Mouse (Mus musculus) embryonic facial prominence, embryonic 14.5 days (tissue): ENCODE data around the gene Zbtb45. TPM values are rescaled to one million over a fixed set of nuclear protein-coding genes. Genes with fewer than 3 reads are reported as not detected.

ENCODE experiments used
- ATAC-seq: fragments of 200-750 bp; cut with Nextera tagmentation; 2 replicates; pipeline ENCODE4 v1.8.0; 2017; ENCODE audit warnings: low read depth, moderate number of reproducible peaks, moderate TSS enrichment
- DNase-seq: peaks from one replicate; pipeline ENCODE4 v3.0.0-alpha.2; 2015; ENCODE audit warnings: low spot score
- H3K27ac ChIP-seq: fragments of 300-500 bp; sonication (generic); replicated peaks from 2 replicates; pipeline ENCODE4 v1.5.1; 2014; ENCODE audit warnings: low read depth, mild to moderate bottlenecking, low read length, moderate library complexity
- H3K27me3 ChIP-seq: fragments of 300-500 bp; sonication (generic); replicated peaks from 2 replicates; pipeline ENCODE4 v1.6.1; 2014; ENCODE audit warnings: low read length; ENCODE audit not compliant: control insufficient read depth, insufficient read depth
- H3K36me3 ChIP-seq: fragments of 300-500 bp; sonication (generic); 2 replicates; pipeline ENCODE4 v1.6.1; 2014; ENCODE audit warnings: low read length, mixed read lengths; ENCODE audit not compliant: control insufficient read depth, insufficient read depth
- H3K4me1 ChIP-seq: fragments of 300-500 bp; sonication (generic); 2 replicates; pipeline ENCODE4 v1.6.1; 2014; ENCODE audit warnings: antibody characterized with exemption, low read length; ENCODE audit not compliant: control insufficient read depth, insufficient read depth
- H3K4me2 ChIP-seq: fragments of 300-500 bp; sonication (generic); 2 replicates; pipeline ENCODE4 v1.6.1; 2014; ENCODE audit warnings: low read depth, mild to moderate bottlenecking, low read length, moderate library complexity, mixed read lengths
- H3K4me3 ChIP-seq: fragments of 300-500 bp; sonication (generic); 2 replicates; pipeline ENCODE4 v1.5.1; 2014; ENCODE audit warnings: low read depth, mild to moderate bottlenecking, low read length
- H3K9ac ChIP-seq: fragments of 300-500 bp; sonication (generic); 2 replicates; pipeline ENCODE4 v1.6.1; 2014; ENCODE audit warnings: low read depth, mild to moderate bottlenecking, low read length, moderate library complexity, mixed read lengths
- H3K9me3 ChIP-seq: fragments of 300-500 bp; sonication (generic); 2 replicates; pipeline ENCODE4 v1.6.1; 2016; ENCODE audit warnings: low read length; ENCODE audit not compliant: control insufficient read depth
- WGBS: fragments of 180-500 bp; shearing (Covaris S2); extraction: QIAGEN DNeasy Blood & Tissue Kit; methylation state at CpG from one replicate; pipeline ENCODE4 v1.1.7; 2014; 5-methylcytosine and 5-hydroxymethylcytosine counted together
- polyA plus RNA-seq: library from polyadenylated mRNA; unstranded; fragments of >200 nt; fragmentation: Nextera tagmentation; extraction: Ambion mirVana; gene quantifications from 2 replicates; pipeline ENCODE4 v1.2.1, GENCODE M21; 2014

The Zbtb45 gene
- polyA plus RNA-seq = 20.0 and 23.6 TPM in 2 replicates

GRCm38 (mm10) chr7:13010005-13010908 is at the start of gene Zbtb45:
Gene Zbtb45 (minus strand): TSS chr7:13010034.
- H3K4me1 ChIP-seq = peaks cover 9% of the 10 kb centered on the region
- no peaks in the 10 kb centered on the region for H3K9me3 ChIP-seq
- H3K27me3 ChIP-seq = no peaks in the 10 kb centered on the region
- H3K9ac ChIP-seq = peak within 1 kb of the TSS; percentile 86
- 23% methylated on average over 24 of the region's 26 CpGs for WGBS
- peaks cover 27% of the 10 kb centered on the region for H3K36me3 ChIP-seq
- peak within 1 kb of the TSS; percentile 96 for H3K27ac ChIP-seq
- peak within 1 kb of the TSS; percentile 86 for H3K4me2 ChIP-seq
- ATAC-seq (no peak), DNase-seq (no peak)
- peak within 1 kb of the TSS; percentile 70 for H3K4me3 ChIP-seq

DNA sequence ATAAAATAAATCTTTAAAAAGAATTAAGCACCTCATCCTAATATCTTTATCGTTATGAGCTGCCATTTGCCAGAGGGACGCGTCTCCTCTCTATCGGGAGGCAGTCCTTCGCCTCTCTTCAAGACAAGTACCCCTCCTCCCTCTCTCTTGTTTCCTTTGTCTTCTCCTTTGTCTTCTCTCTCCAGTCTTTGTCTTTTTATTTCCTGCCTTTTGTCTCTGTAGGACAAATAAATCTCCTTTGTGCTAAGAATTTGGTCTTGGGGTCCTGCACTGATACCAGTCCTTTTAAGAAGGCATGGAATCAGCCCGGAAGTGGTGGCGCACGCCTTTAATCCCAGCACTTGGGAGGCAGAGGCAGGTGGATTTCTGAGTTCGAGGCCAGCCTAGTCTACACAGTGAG is 49.7 kb upstream of the Zbtb45 start:
- WGBS = 89% methylated on average over 9 of the region's 9 CpGs
- Histone ChIP-seq H3K9ac (no peak overlapping the region), H3K4me2 (no peak overlapping the region), H3K9me3 (no peaks in the 10 kb centered on the region), H3K36me3 (no peaks in the 10 kb centered on the region), H3K27ac (no peak overlapping the region), H3K27me3 (no peaks in the 10 kb centered on the region), H3K4me1 (no peaks in the 10 kb centered on the region), H3K4me3 (no peak overlapping the region)
- ATAC-seq (no peak), DNase-seq (no peak)

- Histone ChIP-seq H3K4me2 (no peak overlapping the region), H3K9me3 (no peaks in the 10 kb centered on the region), H3K27ac (no peak overlapping the region), H3K27me3 (no peaks in the 10 kb centered on the region), H3K4me3 (no peak overlapping the region), H3K36me3 (no peaks in the 10 kb centered on the region), H3K9ac (no peak overlapping the region), H3K4me1 (peaks cover 4% of the 10 kb centered on the region; the same call in 1 of the 2 replicates)
- DNase-seq (no peak), ATAC-seq (no peak)
- whole genome bisulfite sequencing = 63% methylated on average over 8 of the region's 8 CpGs
Measured at GRCm38 (mm10) chr7:13056913-13057700, 47.3 kb upstream of the Zbtb45 start.

- H3K4me1 ChIP-seq = peaks cover 4% of the 10 kb centered on the region; the same call in 1 of the 2 replicates
- H3K4me2 ChIP-seq = peak within 1 kb of the TSS; percentile 73
- DNase-seq (peak; percentile 99), ATAC-seq (peak; percentile 97)
- H3K9me3 ChIP-seq = no peaks in the 10 kb centered on the region
- under 1% methylated on average over 41 of the region's 41 CpGs for WGBS
- no peaks in the 10 kb centered on the region for H3K36me3 ChIP-seq
- no peaks in the 10 kb centered on the region for H3K27me3 ChIP-seq
- peak within 1 kb of the TSS; percentile 57 for H3K4me3 ChIP-seq
- H3K27ac ChIP-seq = peak within 1 kb of the TSS; percentile 77; the same call in 1 of the 2 replicates
- peak within 1 kb of the TSS; percentile 70 for H3K9ac ChIP-seq
Measured at GRCm38 (mm10) chr7:13054287-13055010, 44.6 kb upstream of the Zbtb45 start, which contains the start of gene Mzf1. Gene Mzf1 (minus strand): TSS chr7:13054764.

DNA sequence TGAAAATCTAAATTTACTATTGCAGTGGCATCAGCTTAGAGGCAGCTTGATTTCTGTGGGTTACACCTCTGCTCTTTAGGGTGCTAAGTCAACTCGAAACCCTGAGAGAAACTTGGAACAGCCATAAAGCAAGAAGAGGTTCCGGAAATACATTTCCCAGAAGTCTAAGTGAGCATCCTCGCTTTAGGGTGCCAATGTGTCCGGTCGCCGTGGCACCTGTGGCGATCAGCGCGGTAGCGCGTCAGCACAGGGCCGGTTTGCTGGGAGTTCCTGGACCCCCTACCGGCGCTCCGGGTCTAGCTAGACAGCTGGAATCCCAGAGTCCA is 44.1 kb upstream of the Zbtb45 start:
- H3K36me3 ChIP-seq = no peaks in the 10 kb centered on the region
- H3K4me1 ChIP-seq = peaks cover 4% of the 10 kb centered on the region; the same call in 1 of the 2 replicates
- H3K9ac ChIP-seq = peak overlapping the region; percentile 70
- peak overlapping the region; percentile 77; the same call in 1 of the 2 replicates for H3K27ac ChIP-seq
- no peak for ATAC-seq
- H3K9me3 ChIP-seq = no peaks in the 10 kb centered on the region
- WGBS = 3% methylated on average over 14 of the region's 15 CpGs
- H3K27me3 ChIP-seq = no peaks in the 10 kb centered on the region
- H3K4me3 ChIP-seq = peak overlapping the region; percentile 57
- DNase-seq = no peak
- H3K4me2 ChIP-seq = peak overlapping the region; percentile 73

DNA sequence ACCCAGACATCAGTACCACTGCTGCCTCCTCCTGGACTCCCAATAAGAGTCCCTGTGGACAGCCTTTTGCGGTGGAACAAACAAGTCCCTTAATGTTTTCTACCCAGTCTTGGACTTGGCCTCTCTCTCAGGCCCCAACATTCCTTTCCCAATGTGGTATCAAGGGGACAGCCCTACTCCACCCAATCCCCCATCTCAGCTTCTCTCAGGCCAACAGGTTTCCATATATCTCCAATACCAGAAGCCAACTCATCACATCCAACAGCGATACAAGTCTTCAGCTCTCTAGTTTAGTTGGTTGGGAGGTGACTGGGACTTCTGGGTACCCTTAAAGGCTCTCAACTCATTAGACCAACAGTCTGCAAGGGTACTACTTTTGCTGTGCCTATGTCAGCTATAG is 43.7 kb upstream of the Zbtb45 start:
- no peak for DNase-seq
- H3K36me3 ChIP-seq = no peaks in the 10 kb centered on the region
- H3K9ac ChIP-seq = peak overlapping the region; percentile 70; the same call in 1 of the 2 replicates
- 0 out of 2 replicates have a peak overlapping the region, but pooled peaks have one; percentile 77 for H3K27ac ChIP-seq
- ATAC-seq = no peak
- 94% methylated on average over 2 of the region's 2 CpGs for WGBS
- peaks cover 4% of the 10 kb centered on the region; the same call in 1 of the 2 replicates for H3K4me1 ChIP-seq
- H3K4me2 ChIP-seq = peak overlapping the region; percentile 73
- H3K27me3 ChIP-seq = no peaks in the 10 kb centered on the region
- H3K4me3 ChIP-seq = peak overlapping the region; percentile 57
- H3K9me3 ChIP-seq = no peaks in the 10 kb centered on the region

GRCm38 (mm10) chr7:13053001-13053400 is 43.2 kb upstream of the Zbtb45 start:
- Histone ChIP-seq H3K4me2 (no peak overlapping the region), H3K9ac (no peak overlapping the region), H3K27me3 (no peaks in the 10 kb centered on the region), H3K36me3 (no peaks in the 10 kb centered on the region), H3K4me1 (peaks cover 4% of the 10 kb centered on the region; the same call in 1 of the 2 replicates), H3K4me3 (no peak overlapping the region), H3K9me3 (no peaks in the 10 kb centered on the region), H3K27ac (no peak overlapping the region)
- 90% methylated on average over 13 of the region's 13 CpGs for WGBS
- ATAC-seq (no peak), DNase-seq (no peak)

DNA sequence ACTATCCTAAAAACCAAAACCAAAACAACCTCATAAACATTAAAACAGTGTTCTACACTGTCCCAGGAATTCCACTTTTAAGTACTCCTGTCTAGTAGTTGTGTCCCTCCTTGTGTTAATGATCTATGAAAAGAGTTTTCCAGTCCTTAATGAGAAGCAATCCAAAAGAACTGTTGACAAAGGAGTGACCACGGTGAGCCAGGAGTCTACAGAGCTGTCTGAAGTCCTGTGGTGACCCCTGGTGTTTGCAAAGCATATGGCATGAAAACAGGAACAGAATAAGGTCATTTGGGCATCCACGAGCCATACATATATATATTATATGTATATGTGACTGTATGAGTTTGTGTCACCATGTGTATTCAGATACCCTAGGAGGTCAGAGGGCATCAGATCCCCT is 36.2 kb upstream of the Zbtb45 start:
- Histone ChIP-seq H3K27ac (no peak overlapping the region), H3K9ac (no peak overlapping the region), H3K4me3 (no peak overlapping the region), H3K4me2 (no peak overlapping the region), H3K9me3 (no peaks in the 10 kb centered on the region), H3K4me1 (peaks cover 7% of the 10 kb centered on the region), H3K36me3 (no peaks in the 10 kb centered on the region), H3K27me3 (peaks cover 45% of the 10 kb centered on the region)
- WGBS = 10% methylated on average over 2 of the region's 2 CpGs
- ATAC-seq (no peak; the same call in 1 of the 2 replicates), DNase-seq (peak; percentile 82)
